Mouse (Mus musculus) skeletal muscle tissue, adult 2 months (tissue): Measurements from ENCODE around the gene Sap30l.
A peak's percentile ranks its signal among the peaks of the same experiment; 100 is the strongest.
"Not testable (repeated sequence)": the region's sequence is repeated elsewhere in the genome, so short reads cannot be mapped to it uniquely, and the experiment has no call there.

Source experiments
- DNase-seq: peaks from one replicate; pipeline ENCODE4 v3.0.0-alpha.2; 2012; ENCODE audit warnings: low read depth, low spot score

Gene Sap30l

GRCm38 (mm10) chr11:57800266-57800951 lies 1.0 kb upstream of the Sap30l start:
- no peak for DNase-seq

- DNase-seq, result no peak
Measured at GRCm38 (mm10) chr11:57801766-57802510, 501 bp downstream of the Sap30l start.

- DNase-seq, result no peak
Measured at GRCm38 (mm10) chr11:57802511-57802870, 1.1 kb downstream of the Sap30l start.

GRCm38 (mm10) chr11:57805047-57805446 lies 3.6 kb downstream of the Sap30l start:
- DNase-seq, result no peak

GRCm38 (mm10) chr11:57809017-57809731 lies 7.7 kb downstream of the Sap30l start:
- peak; percentile 21 for DNase-seq

- no peak for DNase-seq
Measured at GRCm38 (mm10) chr11:57809732-57810098, 8.3 kb downstream of the Sap30l start.

- DNase-seq, result peak; percentile 64
Measured at GRCm38 (mm10) chr11:57811006-57811405, 9.6 kb downstream of the Sap30l start.

- no peak for DNase-seq
Measured at GRCm38 (mm10) chr11:57812212-57812611, 10.8 kb downstream of the Sap30l start.

- no peak for DNase-seq
Measured at GRCm38 (mm10) chr11:57813641-57814040, 12.2 kb downstream of the Sap30l start.

GRCm38 (mm10) chr11:57818189-57818588 lies 16.8 kb downstream of the Sap30l start:
- DNase-seq, result no peak

GRCm38 (mm10) chr11:57819999-57820581 lies 18.7 kb downstream of the Sap30l start:
- DNase-seq, result peak; percentile 57

- not testable (repeated sequence) for DNase-seq
Measured at GRCm38 (mm10) chr11:57823159-57823558, 21.7 kb downstream of the Sap30l start.

- no peak for DNase-seq
Measured at GRCm38 (mm10) chr11:57823714-57824113, 22.3 kb downstream of the Sap30l start.

GRCm38 (mm10) chr11:57825234-57825633 lies 23.8 kb downstream of the Sap30l start:
- DNase-seq, result not testable (repeated sequence)

GRCm38 (mm10) chr11:57827048-57827914 lies 25.8 kb downstream of the Sap30l start:
- DNase-seq, result no peak

- no peak for DNase-seq
Measured at GRCm38 (mm10) chr11:57827915-57828545, 26.6 kb downstream of the Sap30l start.

GRCm38 (mm10) chr11:57828955-57829870 lies 27.8 kb downstream of the Sap30l start:
- DNase-seq, result no peak

GRCm38 (mm10) chr11:57829871-57830775 lies 28.7 kb downstream of the Sap30l start:
- no peak for DNase-seq
